In genomic region chr2:11429538-11429937, GRCm38 (mm10) we compare ENCODE assay signal across 8 mouse cellular contexts.
DNase-seq lines count a peak whose midpoint lies in the region; ATAC-seq and TF ChIP-seq lines count a peak whose summit lies in the region.

No protein-coding gene starts in this region.

- peak; percentile 98 for DNase-seq in 416B (ENCODE audit: low read depth)
- peak; percentile 86 for DNase-seq in adrenal gland, postnatal 10 days
- DNase-seq in forelimb bud, embryonic 11.5 days (ENCODE audit: low read depth, low spot score) = peak; percentile 23
- peak; percentile 72 to 77 for DNase-seq in heart, postnatal 14 days
- DNase-seq in layer of hippocampus, adult 11-12 months (ENCODE audit: low spot score) = peak; percentile 67
- DNase-seq in liver, postnatal 0 days = peak; percentile 64
- DNase-seq in urinary bladder, postnatal 10 days (ENCODE audit: low spot score) = peak; percentile 21

- no peak overlapping the region for H3K9ac ChIP-seq in liver, postnatal 0 days (replicated peaks)

- H3K9me3 ChIP-seq in liver, postnatal 0 days (ENCODE audit: low read length) = no peaks in the 10 kb centered on the region

- no peak overlapping the region for H3K4me2 ChIP-seq in liver, postnatal 0 days (ENCODE audit: low read depth, low read length)

- 12% methylated on average over 3 of the region's 3 CpGs for whole genome bisulfite sequencing in liver, postnatal 0 days (ENCODE audit: insufficient replicate concordance)

- no peak overlapping the region for H3K4me3 ChIP-seq in liver, postnatal 0 days (ENCODE audit: low read depth, low read length)

- ATAC-seq in liver, postnatal 0 days = peak; percentile 92
- ATAC-seq in neutrophil, adult 5-6 weeks (ENCODE audit: extremely low read depth, insufficient number of reproducible peaks, low FRiP score, poor library complexity, severe bottlenecking) = peak; percentile 91

- H3K36me3 ChIP-seq in liver, postnatal 0 days (replicated peaks; ENCODE audit: insufficient read depth, low read length) = no peaks in the 10 kb centered on the region

- TF ChIP-seq CTCF in liver, postnatal 0 days (IDR thresholded peaks at IDR 0.05; ENCODE audit: low read depth) = no peak

- peak overlapping the region; percentile 62; the same call in 1 of the 2 replicates for H3K27ac ChIP-seq in liver, postnatal 0 days (ENCODE audit: low read depth)

- peaks cover 32% of the 10 kb centered on the region for H3K4me1 ChIP-seq in liver, postnatal 0 days (ENCODE audit: insufficient read depth)

- 0 out of 2 replicates have a peak, but pooled peaks have one; percentile 9 for TF ChIP-seq EP300 in liver, postnatal 0 days (IDR thresholded peaks at IDR 0.05; ENCODE audit: low read depth)

- no peaks in the 10 kb centered on the region for H3K27me3 ChIP-seq in liver, postnatal 0 days (ENCODE audit: insufficient read depth, low read length)

- intact Hi-C loops in heart, postnatal 14 days (cut with DNase I) = loop anchor here (5.0 kb wide), 2 partner anchors 52 to 97 kb away; no protein-coding TSS in a partner anchor

Comparison
In these comparisons a context has a peak if more than half of its experiments do, and no peak if none do; other contexts are left out.
1. DNase-seq: peak in every context shown above with its lines; median percentile 98 in 416B; 86 in adrenal gland, postnatal 10 days; 74 in heart, postnatal 14 days; 67 in layer of hippocampus, adult 11-12 months; 64 in liver, postnatal 0 days; 23 in forelimb bud, embryonic 11.5 days; 21 in urinary bladder, postnatal 10 days.